Mouse (Mus musculus) skeletal muscle tissue, adult 2 months (tissue): ENCODE measurements around the gene Foxn3.

ENCODE experiments used
- DNase-seq: peaks from one replicate; pipeline ENCODE4 v3.0.0-alpha.2; 2012; ENCODE audit warnings: low read depth, low spot score

The Foxn3 gene

GRCm38 (mm10) chr12:99183261-99183792 lies 380.1 kb downstream of the Foxn3 start:
- DNase-seq = no peak

DNA sequence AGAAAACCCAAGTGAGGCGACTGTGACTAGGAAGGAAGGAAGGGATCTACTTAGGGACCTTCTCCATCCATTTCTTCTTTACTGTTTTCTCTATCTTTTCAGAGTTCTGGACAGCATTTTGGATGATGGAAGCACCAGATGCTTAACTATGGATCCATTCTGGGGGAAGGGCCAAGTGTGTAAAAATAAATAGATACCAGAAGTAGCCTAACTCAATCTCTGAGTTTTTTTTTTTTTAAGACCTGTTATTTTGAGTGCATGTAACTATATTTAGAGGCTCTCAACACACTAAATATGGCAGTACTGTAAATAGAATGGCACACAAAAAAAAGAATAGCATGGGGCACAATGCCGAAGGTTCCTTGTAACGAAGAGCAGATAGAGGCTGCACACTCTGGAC lies 381.0 kb downstream of the Foxn3 start:
- DNase-seq = no peak

DNA sequence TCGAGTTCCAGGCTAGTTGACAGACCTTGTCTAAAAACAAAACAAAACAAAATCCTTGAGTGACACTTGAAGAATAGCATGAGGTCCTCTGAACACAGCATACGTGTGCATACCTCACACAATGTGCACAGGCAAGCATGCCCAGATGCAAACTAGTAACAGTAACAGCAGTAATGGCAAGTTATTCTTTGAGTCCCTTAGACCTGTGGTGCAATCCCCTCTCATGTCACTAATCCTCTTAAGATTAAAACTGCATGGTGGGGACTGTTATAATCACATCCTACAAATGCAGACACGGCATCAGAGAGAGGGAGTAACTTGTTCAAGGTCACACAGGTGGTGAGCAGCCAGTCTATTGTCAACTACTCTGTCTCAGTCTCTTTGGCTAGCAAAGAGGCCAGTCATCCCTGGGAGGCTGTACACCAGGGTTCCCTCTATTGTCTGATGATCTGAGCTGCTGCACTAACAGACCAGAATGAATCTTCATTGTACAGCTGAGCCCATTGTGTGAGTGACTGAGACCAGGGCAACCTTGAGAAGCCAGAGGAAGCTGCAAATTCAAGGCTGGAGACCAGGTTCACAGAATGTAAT lies 383.1 kb downstream of the Foxn3 start:
- no peak for DNase-seq

DNA sequence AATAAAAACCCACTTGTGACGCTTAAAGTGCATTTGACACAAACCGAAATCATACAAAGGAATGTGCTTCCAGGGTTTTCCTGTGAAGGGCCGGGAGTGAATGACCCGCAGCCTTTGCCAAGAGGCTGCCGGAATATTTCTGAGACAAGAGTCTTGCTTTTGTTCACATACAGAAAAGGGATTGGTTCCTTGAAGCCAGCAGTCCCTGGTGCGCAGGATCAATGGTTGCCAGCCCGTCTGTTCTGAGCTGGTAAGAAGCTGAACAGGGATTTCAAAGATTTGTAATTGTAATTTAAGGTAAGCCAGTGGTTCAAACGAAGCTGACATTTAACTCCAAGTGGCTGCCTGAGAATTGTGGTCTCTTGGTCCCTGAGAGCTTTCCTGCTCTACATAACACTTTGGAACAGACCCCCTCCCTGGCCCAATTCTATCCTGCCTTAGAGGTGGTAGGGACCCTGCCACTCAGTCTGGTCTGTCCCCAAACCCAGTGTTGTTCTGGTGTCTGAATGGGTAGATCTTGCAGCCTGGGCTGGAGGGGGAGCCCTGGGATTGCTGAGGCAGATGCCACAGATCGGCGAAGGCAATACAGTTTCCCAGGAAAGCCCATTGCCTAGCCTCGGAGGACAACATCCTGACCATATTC lies 388.3 kb downstream of the Foxn3 start:
- DNase-seq = no peak

- DNase-seq = no peak
Observed at GRCm38 (mm10) chr12:99172170-99172569, 391.2 kb downstream of the Foxn3 start.

DNA sequence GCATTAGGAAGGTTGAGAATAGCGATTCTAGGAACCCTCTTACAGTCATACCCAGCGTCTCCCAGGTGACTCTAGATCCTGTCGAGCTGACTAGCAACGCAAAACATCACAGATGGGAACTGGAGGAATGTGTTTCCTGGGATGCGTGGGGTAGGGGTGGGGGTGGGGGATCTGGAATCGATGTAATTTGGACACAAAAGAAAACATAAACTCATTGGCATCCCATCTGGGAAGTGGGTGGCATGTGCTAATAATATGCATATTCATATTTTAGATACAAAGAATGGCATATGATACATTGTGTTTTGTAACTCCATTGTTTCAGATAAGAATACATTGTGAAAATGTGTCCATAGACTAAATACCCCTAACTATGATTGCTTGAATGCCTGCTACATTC lies 393.5 kb downstream of the Foxn3 start:
- DNase-seq = no peak

DNA sequence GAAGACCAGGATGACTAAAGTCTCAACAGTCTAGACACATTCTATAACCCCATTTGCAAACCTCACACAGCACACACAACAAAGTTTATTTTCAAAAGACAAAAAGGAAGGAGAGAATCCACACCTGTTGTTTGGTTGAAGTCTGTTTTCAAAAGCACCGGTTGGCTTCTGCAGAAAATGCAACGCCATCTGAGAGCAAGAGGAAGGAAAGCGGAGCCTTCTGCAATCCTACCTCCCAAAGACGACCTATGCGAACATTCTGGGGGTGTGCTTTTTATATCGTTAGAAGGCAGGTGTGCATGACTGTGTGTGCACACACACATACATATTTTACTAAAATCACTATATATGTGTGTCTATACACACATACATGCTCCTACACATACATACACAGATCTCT lies 397.3 kb downstream of the Foxn3 start:
- no peak for DNase-seq

DNA sequence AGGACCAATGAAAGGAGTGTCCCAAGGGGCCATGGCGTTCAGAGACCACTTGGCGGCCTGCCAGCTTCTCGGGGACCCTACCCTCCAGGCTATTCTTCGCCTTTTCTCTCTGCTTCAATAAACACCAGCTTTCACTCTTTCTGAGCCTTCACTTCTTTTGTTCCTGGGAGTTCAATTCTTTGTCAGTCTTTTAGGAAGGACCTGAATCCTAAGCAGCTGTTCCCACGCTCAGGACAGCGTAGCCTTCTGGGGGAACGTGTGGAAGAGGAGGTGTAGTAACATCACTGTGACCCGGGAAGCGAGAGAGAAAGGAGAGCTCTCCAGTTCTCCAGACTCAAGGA lies 400.1 kb downstream of the Foxn3 start:
- DNase-seq = no peak

DNA sequence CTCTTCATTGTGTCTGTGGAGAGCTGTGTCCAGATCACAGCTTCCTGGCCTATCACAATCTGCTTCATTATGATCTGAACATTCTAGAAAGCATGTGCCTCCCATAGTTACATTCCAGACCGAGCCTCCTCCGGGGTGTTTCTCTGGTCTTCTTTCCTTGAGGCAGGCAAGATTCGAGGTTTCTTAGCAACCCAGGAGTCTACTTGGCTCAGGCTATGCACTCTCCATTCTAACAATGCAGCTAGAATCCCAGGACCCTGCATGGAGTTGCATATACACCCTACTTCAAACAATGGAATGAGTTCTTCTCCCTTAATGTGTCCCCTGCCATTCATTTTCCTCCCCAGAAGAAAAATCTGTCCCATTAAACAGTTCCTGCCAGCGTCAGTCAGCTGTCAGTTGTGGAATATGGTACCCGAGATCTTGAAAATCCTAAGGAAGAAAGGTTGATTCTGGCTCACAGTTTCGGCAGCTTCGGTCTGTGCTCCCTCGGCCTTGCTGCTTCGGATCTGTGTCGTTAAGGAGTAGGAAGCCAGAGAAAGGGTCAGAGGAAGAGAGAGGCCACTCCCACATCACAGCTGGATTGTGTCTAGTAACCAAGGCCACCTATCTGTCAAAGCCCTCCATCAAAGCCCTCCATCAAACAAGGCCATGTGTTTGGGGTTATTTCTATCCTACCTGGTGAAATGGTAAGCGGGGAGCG lies 400.6 kb downstream of the Foxn3 start:
- DNase-seq = no peak

DNA sequence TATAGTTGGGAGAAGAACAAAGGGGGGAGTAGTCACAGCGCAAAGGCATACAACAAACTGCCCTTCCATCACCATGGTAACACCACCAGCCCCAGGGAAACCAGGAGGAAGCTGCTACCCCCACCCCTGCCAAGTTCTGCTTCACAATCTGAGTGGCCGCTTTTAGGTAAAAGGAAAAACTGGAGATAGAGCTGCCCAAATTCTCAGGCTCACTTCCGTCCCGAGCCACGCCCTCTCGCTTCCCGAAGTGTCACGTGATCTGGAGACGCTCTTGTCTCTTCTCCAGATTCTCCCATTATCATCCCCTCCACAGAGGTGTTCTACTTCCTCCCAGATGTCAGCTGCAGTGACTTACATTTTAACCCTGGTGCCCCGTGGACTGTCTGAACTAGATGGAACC lies 401.2 kb downstream of the Foxn3 start:
- no peak for DNase-seq

DNA sequence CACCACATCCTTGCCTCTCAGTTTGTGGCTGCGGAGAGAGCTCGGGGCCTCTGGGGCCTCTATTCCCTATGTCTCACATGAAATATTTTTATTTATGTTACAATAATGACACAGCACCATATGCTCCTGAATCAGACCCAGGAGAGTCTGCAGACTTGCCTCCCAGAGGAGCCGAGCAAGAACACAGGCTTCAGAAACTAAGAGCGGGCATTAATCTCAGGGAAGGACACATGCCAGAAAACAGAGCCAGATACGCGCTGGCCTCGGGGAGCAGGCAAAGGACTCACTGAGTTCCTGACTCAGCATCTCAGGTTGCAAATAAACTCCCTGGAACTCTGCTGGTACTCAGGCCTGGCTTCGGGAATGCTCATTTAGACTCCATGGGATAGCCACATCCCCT lies 403.3 kb downstream of the Foxn3 start:
- peak; percentile 80 for DNase-seq

DNA sequence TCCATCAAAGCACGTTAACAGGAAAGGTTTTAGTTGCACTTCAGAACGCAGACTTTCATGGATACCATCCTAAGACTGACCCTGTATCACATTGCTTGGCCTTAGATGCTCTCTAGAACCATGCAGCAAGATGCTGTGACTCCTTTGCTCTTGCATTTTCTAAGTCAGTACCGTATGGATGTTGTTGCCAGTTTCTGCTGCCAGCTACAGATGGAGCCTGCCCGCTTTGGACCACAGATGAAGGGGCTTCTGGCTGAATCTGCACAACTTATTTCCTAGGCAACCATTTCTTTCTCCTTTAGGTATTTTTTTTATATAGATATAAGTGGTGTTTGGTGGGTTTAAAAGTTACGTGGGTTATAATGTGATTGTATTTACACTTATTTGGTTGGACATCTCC lies 407.5 kb downstream of the Foxn3 start:
- DNase-seq = no peak

GRCm38 (mm10) chr12:99154230-99154629 lies 409.2 kb downstream of the Foxn3 start:
- no peak for DNase-seq

DNA sequence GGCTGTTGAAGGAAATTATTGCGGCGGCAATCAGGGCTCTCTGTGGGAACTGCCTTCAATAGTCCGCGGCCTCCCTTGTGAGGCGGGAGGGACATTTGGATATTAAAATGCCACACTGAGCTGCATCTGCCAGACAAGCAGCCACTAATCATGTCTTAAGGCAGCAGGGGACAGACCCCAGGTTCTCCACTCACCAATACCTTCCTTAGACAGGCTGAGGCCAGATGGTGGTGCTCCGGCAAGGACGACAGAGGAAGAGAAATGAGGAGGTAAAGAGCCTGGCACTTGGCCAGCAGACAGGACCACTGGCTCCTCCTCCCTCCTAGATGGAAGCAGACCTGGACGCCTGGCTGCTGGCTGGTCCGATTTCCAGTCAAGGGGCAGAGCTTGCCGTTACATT lies 409.7 kb downstream of the Foxn3 start:
- no peak for DNase-seq

- peak; percentile 12 for DNase-seq
Observed at GRCm38 (mm10) chr12:99150126-99150525, 413.3 kb downstream of the Foxn3 start.

GRCm38 (mm10) chr12:99149193-99149592 lies 414.2 kb downstream of the Foxn3 start:
- no peak for DNase-seq
